8 mouse cellular contexts compared by ENCODE assay signal in the genomic region with DNA sequence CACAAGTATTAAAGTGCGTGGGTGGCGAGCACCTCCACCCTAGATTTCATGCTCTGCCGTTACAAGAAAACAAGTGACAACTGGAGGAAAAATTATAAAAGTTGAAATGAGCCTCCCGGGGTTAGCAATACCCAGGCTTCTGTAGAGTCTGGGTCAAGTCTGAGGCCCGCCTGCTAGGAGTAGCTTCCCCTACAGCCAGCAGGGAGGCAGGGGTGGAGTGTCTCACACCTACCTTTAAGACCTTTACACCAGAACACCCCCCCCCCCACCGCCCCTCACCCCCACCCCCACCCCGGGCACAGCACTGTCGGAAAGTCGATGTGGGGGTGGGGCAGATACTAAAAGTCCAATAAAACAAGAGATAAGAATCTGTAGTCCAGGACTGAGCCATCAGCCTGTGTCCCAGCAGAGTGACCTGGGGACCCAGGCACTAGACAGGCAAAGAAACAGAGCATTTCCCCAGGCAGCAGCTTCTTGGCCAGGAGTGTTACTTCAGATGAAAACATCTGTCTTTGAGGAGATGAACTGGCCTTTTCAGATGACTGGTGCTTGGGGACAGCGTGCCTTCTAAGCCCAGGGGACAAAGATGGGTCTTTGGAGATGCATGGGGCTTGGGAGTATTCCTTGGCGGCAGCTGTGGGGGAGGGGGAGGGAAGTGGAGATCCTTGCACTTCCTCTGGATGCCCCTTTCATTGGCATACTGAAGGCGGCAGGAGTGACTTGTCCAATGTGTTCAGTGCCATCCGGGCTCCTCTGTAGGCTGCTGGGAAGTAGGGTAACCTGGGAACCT. TPM values are rescaled to one million over a fixed set of nuclear protein-coding genes. Genes with fewer than 3 reads are reported as not detected.
DNase-seq lines count a peak whose midpoint lies in the region; ATAC-seq and TF ChIP-seq lines count a peak whose summit lies in the region.

No protein-coding gene starts in this region.

- no peaks in the 10 kb centered on the region for H3K4me1 ChIP-seq in kidney, postnatal 0 days (replicated peaks; ENCODE audit: insufficient read depth, low read length)
- peaks cover 14% of the 10 kb centered on the region; the same call in 1 of the 2 replicates for H3K4me1 ChIP-seq in embryonic facial prominence, embryonic 12.5 days
- H3K4me1 ChIP-seq in intestine, embryonic 16.5 days (ENCODE audit: control insufficient read depth, insufficient read depth, low read length): peaks cover 10% of the 10 kb centered on the region
- peaks cover 16% of the 10 kb centered on the region for H3K4me1 ChIP-seq in neural tube, embryonic 13.5 days (replicated peaks)

- H3K27me3 ChIP-seq in kidney, postnatal 0 days (ENCODE audit: insufficient read depth, low read length): 0 out of 2 replicates have a peak, but pooled peaks cover 3% of the 10 kb centered on the region
- H3K27me3 ChIP-seq in embryonic facial prominence, embryonic 12.5 days: peaks cover 29% of the 10 kb centered on the region
- H3K27me3 ChIP-seq in intestine, embryonic 16.5 days (replicated peaks; ENCODE audit: control insufficient read depth, insufficient read depth, low read length): no peaks in the 10 kb centered on the region
- peaks cover 24% of the 10 kb centered on the region for H3K27me3 ChIP-seq in neural tube, embryonic 13.5 days

- no peaks in the 10 kb centered on the region for H3K36me3 ChIP-seq in kidney, postnatal 0 days (ENCODE audit: insufficient read depth, low read length)
- H3K36me3 ChIP-seq in embryonic facial prominence, embryonic 12.5 days: no peaks in the 10 kb centered on the region
- H3K36me3 ChIP-seq in intestine, embryonic 16.5 days (ENCODE audit: control insufficient read depth, insufficient read depth, low read length): no peaks in the 10 kb centered on the region
- H3K36me3 ChIP-seq in neural tube, embryonic 13.5 days: no peaks in the 10 kb centered on the region

- 6% methylated on average over 13 of the region's 13 CpGs for WGBS in kidney, postnatal 0 days
- 7% methylated on average over 13 of the region's 13 CpGs for WGBS in embryonic facial prominence, embryonic 12.5 days
- 9% methylated on average over 13 of the region's 13 CpGs for WGBS in intestine, embryonic 16.5 days
- 6% methylated on average over 13 of the region's 13 CpGs for WGBS in neural tube, embryonic 13.5 days

- H3K4me2 ChIP-seq in kidney, postnatal 0 days (ENCODE audit: low read length): peak overlapping the region; percentile 65
- H3K4me2 ChIP-seq in embryonic facial prominence, embryonic 12.5 days (replicated peaks): peak overlapping the region; percentile 80
- peak overlapping the region; percentile 92 for H3K4me2 ChIP-seq in intestine, embryonic 16.5 days (ENCODE audit: low read depth, low read length)
- peak overlapping the region; percentile 76 for H3K4me2 ChIP-seq in neural tube, embryonic 13.5 days

- no peaks in the 10 kb centered on the region for H3K9me3 ChIP-seq in kidney, postnatal 0 days (replicated peaks; ENCODE audit: low read length)
- H3K9me3 ChIP-seq in embryonic facial prominence, embryonic 12.5 days: no peaks in the 10 kb centered on the region
- no peaks in the 10 kb centered on the region for H3K9me3 ChIP-seq in intestine, embryonic 16.5 days (ENCODE audit: control insufficient read depth, low read length)
- no peaks in the 10 kb centered on the region for H3K9me3 ChIP-seq in neural tube, embryonic 13.5 days

- DNase-seq in kidney, postnatal 0 days (ENCODE audit: low spot score): no peak
- no peak for DNase-seq in kidney, postnatal 14 days
- DNase-seq in left cerebral cortex, adult 9 months (ENCODE audit: low spot score in 2 of 2): no peak
- DNase-seq in c-Kit-positive CD71-positive TER-119-positive erythroid progenitor cells, embryonic 14.5 days (ENCODE audit: low spot score): no peak

- 0 out of 2 replicates have a peak, but pooled peaks have one; percentile 25 for ATAC-seq in kidney, postnatal 0 days (replicated peaks; ENCODE audit: low FRiP score, low read depth)
- ATAC-seq in embryonic facial prominence, embryonic 12.5 days (ENCODE audit: insufficient number of reproducible peaks, insufficient read depth, low FRiP score, low TSS enrichment): no peak
- ATAC-seq in intestine, embryonic 16.5 days: no peak
- ATAC-seq in neural tube, embryonic 13.5 days (ENCODE audit: low read depth): peak; percentile 51; the same call in 1 of the 2 replicates
- ATAC-seq in megakaryocyte progenitor cell, adult 5-6 weeks (replicated peaks; ENCODE audit: poor library complexity): no peak

- H3K4me3 ChIP-seq in kidney, postnatal 0 days (replicated peaks; ENCODE audit: low read depth, low read length): peak overlapping the region; percentile 27; the same call in 1 of the 2 replicates
- H3K4me3 ChIP-seq in embryonic facial prominence, embryonic 12.5 days: peak overlapping the region; percentile 34
- H3K4me3 ChIP-seq in intestine, embryonic 16.5 days (ENCODE audit: low read length): peak overlapping the region; percentile 48
- H3K4me3 ChIP-seq in neural tube, embryonic 13.5 days: peak overlapping the region; percentile 38

- H3K9ac ChIP-seq in kidney, postnatal 0 days (ENCODE audit: low read depth, low read length): no peak overlapping the region
- no peak overlapping the region for H3K9ac ChIP-seq in embryonic facial prominence, embryonic 12.5 days
- peak overlapping the region; percentile 59 for H3K9ac ChIP-seq in intestine, embryonic 16.5 days (ENCODE audit: low read depth, low read length)
- H3K9ac ChIP-seq in neural tube, embryonic 13.5 days: peak overlapping the region; percentile 66

- no peak for TF ChIP-seq CTCF in kidney, postnatal 0 days (IDR thresholded peaks at IDR 0.05; ENCODE audit: low read depth)

- no peak overlapping the region for H3K27ac ChIP-seq in kidney, postnatal 0 days
- H3K27ac ChIP-seq in embryonic facial prominence, embryonic 12.5 days: no peak overlapping the region
- H3K27ac ChIP-seq in intestine, embryonic 16.5 days (ENCODE audit: low read length): no peak overlapping the region
- no peak overlapping the region for H3K27ac ChIP-seq in neural tube, embryonic 13.5 days (replicated peaks)

RNA-seq across cellular contexts. Expression of a gene that starts 37.3 kb away (rescaled TPM):
- 3.8 and 4.1 TPM in 2 replicates for polyA plus RNA-seq in kidney, postnatal 0 days (2015; fragmentation: Nextera tagmentation; extraction: Ambion mirVana)
- 4.5 and 5.2 TPM in 2 replicates for polyA plus RNA-seq in embryonic facial prominence, embryonic 12.5 days (2016; fragmentation: Nextera tagmentation; extraction: Ambion mirVana)
- 3.0 and 3.6 TPM in 2 replicates for polyA plus RNA-seq in intestine, embryonic 16.5 days (2015; fragmentation: Nextera tagmentation; extraction: Ambion mirVana)
- polyA plus RNA-seq in neural tube, embryonic 13.5 days (2015; fragmentation: Nextera tagmentation; extraction: Ambion mirVana): 8.1 and 9.2 TPM in 2 replicates
- 0.22 and 0.35 TPM in 2 replicates for total RNA-seq in megakaryocyte progenitor cell, adult 5-6 weeks (2015)
- 0.57 and 1.4 TPM in 2 replicates for total RNA-seq in megakaryocyte progenitor cell, adult 5-6 weeks (2017)

Comparison
In these comparisons a context has a peak if more than half of its experiments do, and no peak if none do; other contexts are left out.
1. ATAC-seq: peak in kidney, postnatal 0 days (single experiment) and neural tube, embryonic 13.5 days (single experiment); none in embryonic facial prominence, embryonic 12.5 days (single experiment), intestine, embryonic 16.5 days (single experiment) and megakaryocyte progenitor cell, adult 5-6 weeks (single experiment).
2. H3K9ac ChIP-seq: peak in intestine, embryonic 16.5 days (single experiment) and neural tube, embryonic 13.5 days (single experiment); none in kidney, postnatal 0 days (single experiment) and embryonic facial prominence, embryonic 12.5 days (single experiment).
3. Peak in every context shown above with its lines, with median percentiles within 50 percentile points of each other: H3K4me2 ChIP-seq and H3K4me3 ChIP-seq.